Mouse (Mus musculus) inflammation-experienced regulatory T-cells, adult 6 months (primary cell): ENCODE data around the gene Lrrc25. TPM values are rescaled to one million over a fixed set of nuclear protein-coding genes. Genes with fewer than 3 reads are reported as not detected.
"Not testable (repeated sequence)": the region's sequence is repeated elsewhere in the genome, so short reads cannot be mapped to it uniquely, and the experiment has no call there.

Experiments
- ATAC-seq: one replicate; pipeline ENCODE4 v1.8.0; 2017
- polyA plus RNA-seq, 3 experiments: library from polyadenylated mRNA; unstranded; fragments of 100-300 nt; shearing (Covaris generic); gene quantifications; one replicate each; pipeline ENCODE4 v1.2.1; 2017

The Lrrc25 gene
- 1 to 10 TPM in 1 of 3 experiments, under 1 TPM in 2; 0.47 to 3.8 (median 0.71) TPM for polyA plus RNA-seq

- ATAC-seq, result no peak
Measured at GRCm38 (mm10) chr8:70615894-70616293, at the start of gene Lrrc25. TSS of gene Lrrc25 (plus strand) at chr8:70616155.

- no peak for ATAC-seq
Measured at GRCm38 (mm10) chr8:70570360-70570759, 45.6 kb upstream of the Lrrc25 start.

GRCm38 (mm10) chr8:70570990-70571389 lies 45.0 kb upstream of the Lrrc25 start:
- ATAC-seq, result no peak

GRCm38 (mm10) chr8:70574302-70574701 lies 41.7 kb upstream of the Lrrc25 start:
- no peak for ATAC-seq

- ATAC-seq, result no peak
Measured at GRCm38 (mm10) chr8:70574915-70575314, 41.0 kb upstream of the Lrrc25 start.

- ATAC-seq, result no peak
Measured at GRCm38 (mm10) chr8:70577207-70577606, 38.7 kb upstream of the Lrrc25 start.

- ATAC-seq, result no peak
Measured at GRCm38 (mm10) chr8:70583476-70584387, 32.2 kb upstream of the Lrrc25 start.

- ATAC-seq, result no peak
Measured at GRCm38 (mm10) chr8:70584606-70585257, 31.2 kb upstream of the Lrrc25 start.

- ATAC-seq, result peak; percentile 63
Measured at GRCm38 (mm10) chr8:70585258-70585652, 30.7 kb upstream of the Lrrc25 start.

- ATAC-seq, result not testable (repeated sequence)
Measured at GRCm38 (mm10) chr8:70587955-70588354, 28.0 kb upstream of the Lrrc25 start.

- no peak for ATAC-seq
Measured at GRCm38 (mm10) chr8:70591569-70591968, 24.4 kb upstream of the Lrrc25 start.

- ATAC-seq, result no peak
Measured at GRCm38 (mm10) chr8:70593173-70593572, 22.8 kb upstream of the Lrrc25 start.

GRCm38 (mm10) chr8:70593961-70594609 lies 21.9 kb upstream of the Lrrc25 start, which contains the start of gene Isyna1:
TSS of gene Isyna1 (plus strand) at chr8:70594373.
- ATAC-seq, result peak; percentile 97

- peak; percentile 32 for ATAC-seq
Measured at GRCm38 (mm10) chr8:70594621-70595564, 21.1 kb upstream of the Lrrc25 start.

GRCm38 (mm10) chr8:70595811-70596210 lies 20.1 kb upstream of the Lrrc25 start:
- no peak for ATAC-seq

GRCm38 (mm10) chr8:70596216-70596615 lies 19.7 kb upstream of the Lrrc25 start:
- no peak for ATAC-seq

- no peak for ATAC-seq
Measured at GRCm38 (mm10) chr8:70596775-70597416, 19.1 kb upstream of the Lrrc25 start.

- no peak for ATAC-seq
Measured at GRCm38 (mm10) chr8:70597417-70598272, 18.3 kb upstream of the Lrrc25 start.

GRCm38 (mm10) chr8:70598283-70598682 lies 17.7 kb upstream of the Lrrc25 start:
- no peak for ATAC-seq

- ATAC-seq, result no peak
Measured at GRCm38 (mm10) chr8:70598722-70599121, 17.2 kb upstream of the Lrrc25 start.
